Mouse (Mus musculus) CH12.LX (cell line): ENCODE measurements around the gene Slc3a1. TPM values are rescaled to one million over a fixed set of nuclear protein-coding genes. Genes with fewer than 3 reads are reported as not detected.

ENCODE experiments used
- DNase-seq: peaks from one replicate; pipeline ENCODE4 v3.0.0-alpha.2; 2013; ENCODE audit errors: extremely low read depth
- H3K27ac ChIP-seq: 2 replicates; pipeline ENCODE4 v1.5.1; 2012; ENCODE audit warnings: low read depth, mild to moderate bottlenecking, control low read depth, moderate library complexity; ENCODE audit not compliant: insufficient read depth
- H3K27me3 ChIP-seq: replicated peaks from 2 replicates; pipeline ENCODE3; 2012; ENCODE audit warnings: inconsistent platforms
- H3K36me3 ChIP-seq, 2 experiments: replicated peaks in 1 of 2; 2 replicates each; pipeline versions ENCODE3 to v1.6.1; 2012; ENCODE audit warnings: inconsistent platforms in 1 of 2, low read length in 1 of 2, mild to moderate bottlenecking in 1 of 2, mixed read lengths in 1 of 2, moderate library complexity in 1 of 2; ENCODE audit not compliant: control insufficient read depth in 1 of 2, insufficient read depth in 1 of 2
- H3K4me1 ChIP-seq, 2 experiments: 2 replicates each; pipeline ENCODE4 v1.6.1; 2012; ENCODE audit warnings: inconsistent platforms in 1 of 2, moderate library complexity in 1 of 2; ENCODE audit not compliant: insufficient read depth in 2 of 2, control insufficient read depth in 1 of 2
- H3K4me2 ChIP-seq: 2 replicates; pipeline ENCODE4 v1.6.1; 2012; ENCODE audit warnings: low read depth, mild to moderate bottlenecking, control low read depth; ENCODE audit not compliant: poor library complexity, insufficient read depth, severe bottlenecking
- H3K4me3 ChIP-seq, 3 experiments: fragments of 150-350 bp in 1 of 3; sonication (generic) in 1 of 3; replicated peaks in 1 of 3; 2 replicates each; pipeline versions ENCODE3 to v1.5.1; 2011 to 2012; ENCODE audit warnings: low read depth in 2 of 3, low read length in 2 of 3, mild to moderate bottlenecking in 2 of 3, moderate library complexity in 2 of 3, control low read depth in 1 of 3, improper control_type of control experiment in 1 of 3, inconsistent platforms in 1 of 3, mixed read lengths in 1 of 3; ENCODE audit not compliant: poor library complexity in 1 of 3
- H3K79me2 ChIP-seq: replicated peaks from 2 replicates; pipeline ENCODE4 v1.6.1; 2012; ENCODE audit warnings: mild to moderate bottlenecking, moderate library complexity; ENCODE audit not compliant: control insufficient read depth, poor library complexity, insufficient read depth, severe bottlenecking; ENCODE audit errors: extremely low read depth
- H3K9ac ChIP-seq: 2 replicates; pipeline ENCODE4 v1.6.1; 2012; ENCODE audit warnings: low read depth, mild to moderate bottlenecking, control low read depth, moderate library complexity; ENCODE audit not compliant: insufficient read depth
- H3K9me3 ChIP-seq: replicated peaks from 2 replicates; pipeline ENCODE3; 2012; ENCODE audit warnings: low read length, inconsistent platforms, mixed read lengths
- CHD1 ChIP-seq: IDR thresholded peaks from 2 replicates; pipeline ENCODE4 v1.6.1; 2012; ENCODE audit warnings: low read depth, low read length, improper control_type of control experiment, inconsistent platforms
- E2F4 ChIP-seq: IDR thresholded peaks from 2 replicates; pipeline ENCODE4 v1.6.1; 2011; ENCODE audit warnings: low read depth, low read length, improper control_type of control experiment; ENCODE audit not compliant: insufficient replicate concordance
- ELF1 ChIP-seq: IDR thresholded peaks from 2 replicates; pipeline ENCODE4 v1.6.1; 2014; ENCODE audit warnings: low read depth, mild to moderate bottlenecking, inconsistent platforms, low read length, improper control_type of control experiment
- GABPA ChIP-seq: IDR thresholded peaks from 2 replicates; pipeline ENCODE4 v1.6.1; 2012; ENCODE audit warnings: low read depth, low read length, improper control_type of control experiment, inconsistent platforms; ENCODE audit not compliant: insufficient replicate concordance
- JUN ChIP-seq: IDR thresholded peaks from 2 replicates; pipeline ENCODE4 v1.6.1; 2011; ENCODE audit warnings: low read depth, mild to moderate bottlenecking, low read length, improper control_type of control experiment, moderate library complexity; ENCODE audit not compliant: insufficient read depth
- MAFK ChIP-seq: IDR thresholded peaks from 2 replicates; pipeline ENCODE4 v1.6.1; 2011; ENCODE audit warnings: low read length, improper control_type of control experiment; ENCODE audit not compliant: insufficient replicate concordance
- MEF2A ChIP-seq: IDR thresholded peaks from 2 replicates; pipeline ENCODE4 v1.6.1; 2014; ENCODE audit warnings: low read depth, mild to moderate bottlenecking, inconsistent platforms, low read length, improper control_type of control experiment, borderline replicate concordance
- NELFE ChIP-seq: IDR thresholded peaks from 2 replicates; pipeline ENCODE4 v1.6.1; 2011; ENCODE audit warnings: low read depth, low read length, improper control_type of control experiment
- NRF1 ChIP-seq: IDR thresholded peaks from 2 replicates; pipeline ENCODE4 v1.6.1; 2014; ENCODE audit warnings: low read depth, mild to moderate bottlenecking, inconsistent platforms, low read length, improper control_type of control experiment, moderate library complexity
- POLR2AphosphoS2 ChIP-seq: IDR thresholded peaks from 2 replicates; pipeline ENCODE4 v1.6.1; 2011; ENCODE audit warnings: low read depth, low read length, improper control_type of control experiment
- SIN3A ChIP-seq: IDR thresholded peaks from 2 replicates; pipeline ENCODE4 v1.6.1; 2012; ENCODE audit warnings: low read length, improper control_type of control experiment, inconsistent platforms
- SMC3 ChIP-seq: IDR thresholded peaks from 2 replicates; pipeline ENCODE4 v1.6.1; 2011; ENCODE audit warnings: low read depth, low read length, improper control_type of control experiment
- TBP ChIP-seq: conservative IDR thresholded peaks from 2 replicates; pipeline ENCODE4 v1.6.1; 2011; ENCODE audit warnings: low read depth, low read length, improper control_type of control experiment
- TCF12 ChIP-seq: IDR thresholded peaks from 2 replicates; pipeline ENCODE4 v1.6.1; 2014; ENCODE audit warnings: low read depth, mild to moderate bottlenecking, inconsistent platforms, low read length, improper control_type of control experiment
- USF1 ChIP-seq: IDR thresholded peaks from 2 replicates; pipeline ENCODE4 v1.6.1; 2014; ENCODE audit warnings: low read depth, mild to moderate bottlenecking, inconsistent platforms, low read length, improper control_type of control experiment
- ZC3H11A ChIP-seq: IDR thresholded peaks from 2 replicates; pipeline ENCODE4 v1.6.1; 2012; ENCODE audit warnings: low read depth, mild to moderate bottlenecking, inconsistent platforms, low read length, improper control_type of control experiment
- ZKSCAN1 ChIP-seq: IDR thresholded peaks from 2 replicates; pipeline ENCODE4 v1.6.1; 2012; ENCODE audit warnings: low read depth, inconsistent platforms, low read length, improper control_type of control experiment, borderline replicate concordance
- ZNF384 ChIP-seq: IDR thresholded peaks from 2 replicates; pipeline ENCODE4 v1.6.1; 2012; ENCODE audit warnings: low read depth, low read length, improper control_type of control experiment, inconsistent platforms
- dilution Hi-C: fragments of 300-500 bp; cut with MboI; formaldehyde crosslinking; loops from 2 replicates; pipeline ENCODE4 v1.14.3; 2020; ENCODE audit warnings: low sequenced_read_pairs; ENCODE audit not compliant: extremely low pct_unique_long_range_greater_than_20kb, extremely low pct_ligation_motif_present
- in situ Hi-C: fragments of 300-500 bp; cut with MboI; formaldehyde crosslinking; loops from 3 replicates; pipeline ENCODE4 v1.14.3; 2019; ENCODE audit warnings: low sequenced_read_pairs, low pct_ligation_motif_present, low pct_unique_long_range_greater_than_20kb, mixed read lengths
- polyA plus RNA-seq: library from polyadenylated mRNA; unstranded; fragments of >175 nt; gene quantifications from 2 replicates; pipeline ENCODE4 v1.2.1, GENCODE M21; 2012; ENCODE audit warnings: low read depth; ENCODE audit not compliant: insufficient read length
- total RNA-seq, 2 experiments: library from RNA; depleted of rRNA; stranded (reverse); fragments of 300-350 nt in 1 of 2; fragments of >200 nt in 1 of 2; gene quantifications; 2 replicates each; pipeline ENCODE4 v1.2.3; 2012 to 2014

The Slc3a1 gene
- total and polyA plus RNA-seq, 3 experiments: 0.04 TPM; not detected in 2

DNA sequence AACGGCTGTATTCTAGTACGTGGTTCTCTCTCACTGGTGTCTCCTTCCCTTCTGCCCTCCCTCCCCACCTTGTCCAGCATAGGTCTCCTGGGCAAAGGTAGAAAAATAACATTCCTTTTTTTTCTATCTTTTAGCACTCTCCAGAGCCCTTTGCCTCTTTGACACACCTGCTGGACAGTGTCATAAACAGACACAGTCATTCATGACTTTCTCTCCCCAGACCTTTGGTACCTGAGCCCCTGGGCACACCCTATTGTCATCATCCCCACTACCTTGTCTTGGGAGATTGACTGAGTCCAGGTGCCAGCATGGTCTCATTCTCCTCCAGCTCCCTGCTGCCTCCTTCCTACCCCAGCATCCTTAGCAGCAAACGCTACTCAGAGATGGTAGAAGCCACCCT is 4.9 kb downstream of the Slc3a1 start:
- Histone ChIP-seq H3K4me1 (peaks cover 0 to 4% of the 10 kb centered on the region in 2 experiments; a peak in 1 of 4 replicates), H3K27ac (no peak overlapping the region), H3K9ac (no peak overlapping the region), H3K9me3 (no peaks in the 10 kb centered on the region), H3K27me3 (no peaks in the 10 kb centered on the region), H3K4me3 (no peak overlapping the region), H3K36me3 (no peaks in the 10 kb centered on the region), H3K4me2 (no peak overlapping the region), H3K79me2 (no peaks in the 10 kb centered on the region)
- in situ Hi-C loops: no loop called here
- DNase-seq: no peak
- dilution Hi-C loops: no loop called here
- TF ChIP-seq E2F4 (no peak), POLR2AphosphoS2 (no peak), ELF1 (no peak), TBP (no peak), GABPA (no peak)

DNA sequence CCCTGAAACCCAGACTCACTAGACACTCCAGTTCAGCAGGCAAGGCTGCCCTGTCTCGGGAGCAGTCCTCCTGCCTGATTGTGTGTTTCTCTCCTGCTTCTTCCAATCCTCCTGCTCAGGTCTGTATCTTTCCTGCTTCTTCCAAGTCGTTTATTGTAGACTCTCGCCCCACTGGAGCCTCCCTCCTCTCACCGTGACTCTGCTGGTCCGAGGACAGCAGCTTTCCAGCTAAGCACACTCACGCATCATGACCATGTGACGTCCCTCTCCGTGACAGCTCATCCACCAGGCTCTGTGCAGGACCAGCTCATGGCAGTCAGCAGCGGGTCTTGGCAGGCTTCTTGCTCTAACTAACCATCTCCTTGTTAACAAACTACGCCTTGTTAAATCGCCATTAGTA is 5.9 kb downstream of the Slc3a1 start:
- Histone ChIP-seq H3K4me1 (peaks cover 0 to 4% of the 10 kb centered on the region in 2 experiments; a peak in 1 of 4 replicates), H3K4me3 (no peak overlapping the region), H3K79me2 (no peaks in the 10 kb centered on the region), H3K27me3 (no peaks in the 10 kb centered on the region), H3K27ac (no peak overlapping the region), H3K9ac (no peak overlapping the region), H3K9me3 (no peaks in the 10 kb centered on the region), H3K36me3 (no peaks in the 10 kb centered on the region), H3K4me2 (no peak overlapping the region)
- dilution Hi-C loops: no loop called here
- in situ Hi-C loops: no loop called here
- TF ChIP-seq USF1 (no peak), CHD1 (no peak), NRF1 (no peak), NELFE (no peak), TCF12 (no peak), ZC3H11A (no peak), ZNF384 (no peak), JUN (no peak), MAFK (no peak), SMC3 (no peak), SIN3A (no peak), ZKSCAN1 (no peak), MEF2A (no peak), ELF1 (no peak)
- DNase-seq: no peak
